Mouse (Mus musculus) layer of hippocampus, postnatal 25 days (tissue): ENCODE results near the gene Dtx3l. TPM values are rescaled to one million over a fixed set of nuclear protein-coding genes. Genes with fewer than 3 reads are reported as not detected.
A peak's percentile ranks its signal among the peaks of the same experiment; 100 is the strongest.
"Not testable (repeated sequence)": the region's sequence is repeated elsewhere in the genome, so short reads cannot be mapped to it uniquely, and the experiment has no call there.

Source experiments
- DNase-seq, 2 experiments: peaks; one replicate each; pipeline ENCODE4 v3.0.0; 2022; ENCODE audit warnings: mixed read lengths in 2 of 2, low spot score in 1 of 2; ENCODE audit errors: extremely low spot score in 1 of 2
- total RNA-seq, 2 experiments: library from RNA; stranded (reverse); gene quantifications; 2 replicates each; pipeline ENCODE4 v1.2.3; 2021

Gene Dtx3l
- total RNA-seq: 1 to 10 TPM; 4.2 to 4.5 TPM

- DNase-seq: peak; percentile 24 to 26
These were observed at the start of gene Dtx3l, which contains the start of gene Parp9 for GRCm38 (mm10) chr16:35938211-35939151. Gene Dtx3l, minus strand, starts transcription at chr16:35939151. Gene Parp9, plus strand, starts transcription at chr16:35938470.

DNA sequence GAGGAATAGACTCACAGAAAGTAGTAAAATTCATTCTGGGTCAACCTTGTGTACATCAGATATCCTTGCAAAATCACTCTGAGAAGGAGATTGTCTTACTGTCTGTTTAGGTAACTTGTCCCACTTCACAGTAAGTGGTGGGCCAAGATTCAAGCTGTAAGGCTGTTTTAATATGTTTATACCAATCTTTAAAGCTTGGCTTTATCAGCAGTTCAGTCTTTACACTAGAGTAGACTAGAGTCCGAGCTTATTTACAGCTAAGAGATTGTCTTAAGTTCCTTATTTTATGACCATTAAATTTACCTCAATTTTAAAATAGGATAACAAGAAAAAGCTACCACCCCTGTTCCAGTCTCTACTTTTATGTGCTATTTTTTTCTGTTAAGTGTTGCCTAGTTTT, 49.0 kb upstream of the Dtx3l start:
- no peak for DNase-seq

DNA sequence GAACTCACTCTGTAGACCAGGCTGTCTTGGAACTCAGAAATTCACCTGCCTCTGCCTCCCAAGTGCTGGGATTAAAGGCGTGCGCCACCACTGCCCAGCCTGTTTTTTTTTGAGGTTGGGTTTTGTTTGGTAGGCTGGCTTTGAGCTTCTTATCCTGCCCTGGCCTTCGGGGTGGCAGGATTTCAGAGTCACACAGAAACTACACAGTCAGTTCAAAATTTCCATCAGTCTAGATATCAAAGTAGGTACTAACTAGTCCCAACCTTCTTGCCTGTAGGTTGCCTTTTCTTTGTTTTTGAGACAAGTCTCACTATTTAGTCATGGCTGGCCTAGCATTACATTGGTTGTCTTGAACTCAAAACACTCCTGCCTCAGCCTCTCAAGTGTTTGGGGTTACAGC, 45.5 kb upstream of the Dtx3l start:
- no peak for DNase-seq

GRCm38 (mm10) chr16:35983517-35984101, 44.7 kb upstream of the Dtx3l start:
- peak; percentile 53 to 56 for DNase-seq

DNA sequence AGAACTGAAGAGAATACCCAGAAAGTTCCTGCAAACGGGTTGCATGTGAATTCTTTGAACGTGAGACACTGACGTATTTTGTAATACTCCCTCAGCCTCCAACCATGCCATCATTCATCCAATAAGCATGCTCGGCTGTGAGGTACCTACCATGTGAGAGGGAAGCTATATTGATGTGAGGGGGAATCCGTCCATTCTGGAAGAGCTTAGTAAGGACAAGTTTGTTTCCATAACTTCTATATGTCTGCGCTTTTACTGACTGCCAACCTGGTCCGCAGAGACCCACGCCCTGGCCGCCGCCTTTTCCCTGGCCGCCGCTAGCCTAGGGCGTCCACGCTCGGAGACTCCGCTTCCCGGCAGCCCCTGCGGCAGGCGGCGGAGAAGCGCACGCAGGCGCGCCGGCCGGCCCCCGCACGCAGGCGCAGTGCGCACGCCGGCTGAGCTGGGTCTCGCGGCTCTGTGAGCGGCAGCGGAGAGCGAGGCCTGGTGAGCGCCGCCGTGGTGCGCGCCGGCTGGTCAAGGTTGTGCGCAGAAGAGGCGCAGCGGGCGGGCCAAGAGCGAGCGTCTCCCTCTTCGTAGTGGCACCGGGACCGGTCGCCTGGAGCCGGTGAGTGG, 44.1 kb upstream of the Dtx3l start:
- peak; percentile 78 to 90 for DNase-seq

- DNase-seq: peak in 1 of 2 experiments; percentile 8
These were observed 43.6 kb upstream of the Dtx3l start for GRCm38 (mm10) chr16:35982506-35982901.

- DNase-seq: peak; percentile 100
These were observed 42.4 kb upstream of the Dtx3l start for GRCm38 (mm10) chr16:35981363-35981821.

DNA sequence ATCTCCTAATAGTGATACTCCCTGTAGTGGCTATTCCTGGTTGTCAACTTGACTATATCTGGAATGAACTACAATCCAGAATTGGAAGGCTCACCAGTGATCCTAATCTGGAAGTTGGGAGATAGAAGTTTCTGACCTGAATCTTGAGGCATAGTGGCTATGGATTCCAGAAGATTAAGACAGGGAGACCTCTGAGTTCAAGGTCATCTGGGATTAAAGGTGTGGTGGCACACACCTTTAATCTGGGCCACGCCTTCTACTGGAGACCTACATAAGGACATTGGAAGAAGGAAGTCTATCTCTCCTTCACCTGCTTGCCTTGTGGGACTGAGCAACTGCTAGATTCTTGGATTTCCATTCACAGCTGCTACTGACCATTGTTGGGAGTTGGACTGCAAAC, 39.5 kb upstream of the Dtx3l start, which contains the start of gene Kpna1:
Gene Kpna1, plus strand, starts transcription at position 301 of the 400 bp plus-strand sequence.
- not testable (repeated sequence) for DNase-seq

DNA sequence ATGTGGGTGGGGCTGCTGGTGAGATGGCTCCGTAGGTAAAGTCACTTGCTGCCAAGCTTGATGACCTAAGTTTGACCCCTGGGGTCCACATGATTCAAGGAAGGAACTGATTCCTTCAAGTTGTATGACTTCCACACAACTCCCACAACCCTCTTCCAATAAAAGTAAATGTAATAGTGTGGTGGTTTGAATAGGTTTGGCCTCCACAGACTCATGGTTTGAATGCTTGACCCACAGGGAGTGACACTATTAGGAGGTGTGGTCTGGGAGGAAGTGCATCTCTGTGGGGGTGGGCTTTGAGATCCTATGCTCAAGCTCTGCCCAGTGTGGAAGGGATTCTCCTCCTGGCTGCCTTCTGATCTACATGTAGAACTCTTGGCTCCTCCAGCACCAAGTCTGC, 35.1 kb upstream of the Dtx3l start:
- no peak for DNase-seq

DNA sequence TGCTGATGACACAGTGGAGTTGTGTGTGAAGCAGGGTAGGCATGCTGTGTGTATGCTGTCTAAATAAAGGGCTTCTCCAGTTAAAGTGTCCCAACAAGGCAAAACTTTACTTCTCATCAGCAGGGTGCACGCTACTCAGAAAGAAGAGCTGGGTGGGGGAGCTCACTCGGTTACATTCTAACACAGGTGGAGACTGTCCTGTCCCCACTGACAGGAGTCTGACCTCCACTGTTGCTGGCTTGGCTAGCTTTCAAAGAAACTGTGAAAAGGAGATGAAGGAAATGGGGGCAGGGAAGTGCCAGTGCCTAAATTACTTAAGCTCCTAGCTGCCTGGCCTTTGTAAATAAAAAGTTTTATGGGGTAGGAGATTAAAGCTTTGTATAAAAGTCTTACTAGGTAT, 29.2 kb upstream of the Dtx3l start:
- no peak for DNase-seq

DNA sequence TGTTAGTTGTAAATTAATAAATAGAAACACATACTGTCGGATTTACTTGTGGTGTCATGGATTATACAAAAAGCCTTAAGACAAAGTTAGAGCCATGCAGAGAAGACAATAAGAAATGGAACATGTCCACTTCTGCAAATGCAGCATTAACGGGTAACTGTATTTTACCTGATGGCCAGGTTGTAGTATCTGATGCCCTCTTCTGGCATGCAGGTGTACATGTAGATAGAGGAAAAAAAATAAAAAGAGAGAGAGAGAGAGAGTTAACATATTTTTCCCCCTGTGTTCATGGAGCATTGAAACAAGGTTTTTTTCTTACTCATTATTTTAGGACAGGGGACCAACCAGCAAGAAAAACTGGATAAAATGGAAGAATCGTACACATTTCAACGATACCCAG, 28.4 kb upstream of the Dtx3l start:
- no peak for DNase-seq

GRCm38 (mm10) chr16:35966411-35967115, 27.6 kb upstream of the Dtx3l start:
- no peak for DNase-seq

- not testable (repeated sequence) for DNase-seq
These were observed 27.0 kb upstream of the Dtx3l start for GRCm38 (mm10) chr16:35965991-35966390.

- DNase-seq: no peak
These were observed 13.7 kb upstream of the Dtx3l start for GRCm38 (mm10) chr16:35952628-35953130.

DNA sequence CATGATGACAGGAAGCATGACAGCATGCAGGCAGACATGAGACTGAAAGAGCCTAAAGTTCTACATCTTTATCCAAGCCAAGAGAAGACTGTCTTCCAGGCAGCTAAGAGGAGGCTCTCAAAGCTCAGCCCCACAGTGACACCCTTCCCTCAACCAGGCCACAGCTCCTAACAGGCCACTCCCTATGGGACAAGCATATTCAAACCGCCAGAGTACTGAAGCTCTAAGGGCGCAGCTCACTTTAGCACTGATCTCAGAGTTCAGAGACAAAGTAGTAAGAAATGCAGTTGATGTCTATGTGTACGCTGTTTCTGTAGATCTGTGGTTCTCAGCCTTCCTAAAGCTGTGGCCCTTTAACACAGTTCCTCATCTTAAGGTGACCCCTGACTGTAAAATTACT, 12.3 kb upstream of the Dtx3l start:
- DNase-seq: no peak

DNA sequence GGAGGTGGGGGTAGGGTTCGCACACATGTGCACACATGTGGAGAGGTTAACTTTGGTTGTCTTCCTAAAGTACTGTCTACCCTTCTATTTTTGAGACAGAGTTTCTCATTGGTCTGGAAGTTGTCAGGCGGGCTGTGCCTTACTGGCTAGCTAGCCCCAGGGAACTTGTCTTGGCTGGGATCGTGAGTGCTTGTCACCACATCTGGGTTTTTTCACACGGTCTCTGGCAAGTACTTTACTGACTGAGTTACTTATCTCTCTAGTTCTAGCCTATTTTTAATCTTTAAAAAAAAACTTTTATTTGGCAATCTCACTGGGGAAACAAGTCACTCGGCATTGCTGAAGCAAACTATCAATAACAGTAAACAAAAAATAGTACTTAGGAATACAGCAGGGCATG, 10.3 kb upstream of the Dtx3l start:
- no peak for DNase-seq

GRCm38 (mm10) chr16:35941382-35941781, 2.4 kb upstream of the Dtx3l start:
- DNase-seq: peak in 1 of 2 experiments; percentile 8

DNA sequence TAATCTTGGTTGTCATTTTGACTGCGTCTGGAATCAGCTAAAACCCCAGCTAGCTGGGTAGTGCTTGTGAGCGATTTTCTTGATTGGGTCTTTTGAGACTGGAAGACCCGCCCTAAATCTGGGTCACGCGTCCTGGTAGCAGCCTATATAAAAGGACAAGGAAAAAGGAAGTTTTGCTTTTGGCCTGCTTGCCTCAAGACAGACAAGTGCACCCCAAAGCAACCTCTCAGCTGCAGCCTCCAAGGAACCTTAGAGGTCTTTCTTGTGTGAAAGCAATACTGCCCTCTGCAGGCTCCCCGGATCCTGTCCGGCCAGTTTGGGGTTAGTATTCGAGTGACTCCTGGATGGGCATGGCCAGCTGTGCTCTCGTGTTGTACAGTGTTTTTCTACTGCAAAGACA, 739 bp upstream of the Dtx3l start:
- peak; percentile 41 to 73 for DNase-seq

- no peak for DNase-seq
These were observed 310 bp upstream of the Dtx3l start for GRCm38 (mm10) chr16:35939261-35939660.

GRCm38 (mm10) chr16:35933181-35933580, 5.8 kb downstream of the Dtx3l start:
- no peak for DNase-seq
